Mouse (Mus musculus): ENCODE results near the gene H6pd.

DNA sequence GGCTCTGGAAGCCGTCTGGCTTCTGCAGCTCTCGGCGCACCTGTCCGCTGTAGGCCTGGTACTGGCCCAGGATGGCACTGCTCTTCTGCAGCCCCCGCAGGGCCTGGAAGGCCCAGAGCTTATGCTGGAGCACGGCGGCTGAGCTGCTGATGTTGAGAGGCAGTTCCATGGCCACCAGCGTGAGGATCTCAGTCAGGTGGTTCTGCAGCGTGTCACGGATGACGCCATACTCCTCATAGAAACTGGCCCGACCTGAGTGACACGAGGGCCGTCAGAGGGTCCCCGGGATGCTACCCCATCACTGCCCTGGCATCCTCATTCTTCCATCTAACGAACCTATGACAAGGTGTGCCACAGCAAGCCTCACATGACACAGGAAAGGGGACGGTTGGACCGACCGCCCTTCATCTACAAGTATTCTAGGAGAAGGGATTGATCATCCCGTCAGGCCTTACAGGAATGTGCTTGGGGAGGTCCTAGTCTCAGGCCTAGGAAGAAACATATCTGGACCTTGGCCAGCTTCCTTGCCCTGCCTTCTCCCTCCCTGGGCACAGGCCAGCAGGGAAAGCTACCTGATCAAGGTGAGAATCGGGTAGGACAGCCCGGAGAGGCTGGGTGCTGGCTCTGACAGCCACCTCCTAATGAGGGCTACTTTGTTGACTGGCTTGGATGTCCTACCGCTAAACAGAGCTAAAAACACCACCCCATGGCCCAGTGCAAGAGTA, 24.7 kb downstream of the H6pd start:
- TF ChIP-seq CTCF (IDR thresholded peaks at IDR 0.05 in 2 of 3, conservative IDR thresholded peaks at IDR 0.05 in 1 of 3; ENCODE audit: control insufficient read depth in 1 of 3, insufficient read depth in 1 of 3, low read depth in 2 of 3, low read length in 3 of 3, poor library complexity in 1 of 3, severe bottlenecking in 1 of 3), result no peak
- TF ChIP-seq BHLHE40 (IDR thresholded peaks at IDR 0.05; ENCODE audit: borderline replicate concordance, low read depth, low read length), result no peak
- TF ChIP-seq TCF12 (IDR thresholded peaks at IDR 0.05; ENCODE audit: low read depth, low read length), result no peak
- no peak for TF ChIP-seq ZC3H11A (IDR thresholded peaks at IDR 0.05; ENCODE audit: low read depth, low read length)
- TF ChIP-seq E2F4 (IDR thresholded peaks at IDR 0.05; ENCODE audit: borderline replicate concordance, low read depth, low read length), result no peak
